Mouse (Mus musculus): ENCODE data around the gene Zfp462.

DNA sequence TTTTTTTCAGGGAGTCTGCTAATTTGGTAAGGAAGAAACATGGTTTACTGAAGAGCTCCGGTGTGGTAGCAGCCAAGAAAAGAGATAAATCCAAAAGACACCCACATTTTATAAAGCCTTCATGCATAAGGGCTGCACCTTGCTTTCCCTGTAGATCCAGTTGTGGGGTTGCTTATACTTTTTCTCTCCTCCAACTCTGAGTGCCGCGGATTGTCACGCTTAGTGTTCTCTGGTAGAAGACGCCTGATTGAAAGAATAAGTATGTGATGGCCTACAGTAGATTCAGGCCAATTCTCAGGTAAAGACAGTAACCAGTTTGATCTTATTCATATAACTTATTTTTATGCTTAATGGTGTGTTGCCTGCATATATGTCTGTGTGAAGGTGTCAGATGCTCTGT, 54.7 kb downstream of the Zfp462 start:
- TF ChIP-seq CTCF (IDR thresholded peaks at IDR 0.05; ENCODE audit: low read depth): no peak
- TF ChIP-seq EP300 (IDR thresholded peaks at IDR 0.05; ENCODE audit: low read depth): no peak
